In genomic region chr2:160731839-160732261, GRCm38 (mm10) we compare ENCODE assay signal across 7 mouse cellular contexts. TPM values are rescaled to one million over a fixed set of nuclear protein-coding genes. Genes with fewer than 3 reads are reported as not detected.
DNase-seq lines count a peak whose midpoint lies in the region; ATAC-seq and TF ChIP-seq lines count a peak whose summit lies in the region.

No protein-coding gene starts in this region.

- ATAC-seq in intestine, embryonic 16.5 days: peak; percentile 13
- ATAC-seq in midbrain, embryonic 11.5 days (ENCODE audit: low FRiP score): peak; percentile 30

- H3K27me3 ChIP-seq in intestine, embryonic 16.5 days (replicated peaks; ENCODE audit: control insufficient read depth, insufficient read depth, low read length): no peaks in the 10 kb centered on the region
- no peaks in the 10 kb centered on the region for H3K27me3 ChIP-seq in limb, embryonic 10.5 days (ENCODE audit: low read depth, poor library complexity, severe bottlenecking)
- H3K27me3 ChIP-seq in midbrain, embryonic 11.5 days (ENCODE audit: control insufficient read depth, insufficient read depth, low read length): peaks cover 2% of the 10 kb centered on the region; the same call in 1 of the 2 replicates
- H3K27me3 ChIP-seq in testis, adult 2 months (ENCODE audit: control insufficient read depth, insufficient read depth, low read length): no peaks in the 10 kb centered on the region

- TF ChIP-seq POLR2A in cortical plate, adult 2 months (IDR thresholded peaks at IDR 0.05; ENCODE audit: extremely low read depth, insufficient read depth, low read length): no peak
- TF ChIP-seq POLR2A in testis, adult 2 months (IDR thresholded peaks at IDR 0.05; ENCODE audit: control insufficient read depth, low read depth, low read length): no peak; the same call in 1 of the 2 replicates

- peak overlapping the region; percentile 72 for H3K4me3 ChIP-seq in cortical plate, adult 2 months (ENCODE audit: insufficient read depth, low read length)
- H3K4me3 ChIP-seq in intestine, embryonic 16.5 days (ENCODE audit: low read length): peak overlapping the region; percentile 85
- peak overlapping the region; percentile 91 for H3K4me3 ChIP-seq in limb, embryonic 10.5 days
- H3K4me3 ChIP-seq in midbrain, embryonic 11.5 days (ENCODE audit: low read depth, low read length): peak overlapping the region; percentile 89
- H3K4me3 ChIP-seq in testis, adult 2 months (ENCODE audit: control insufficient read depth, low read depth, low read length): peak overlapping the region; percentile 92

- no peak for TF ChIP-seq CTCF in cortical plate, adult 2 months (IDR thresholded peaks at IDR 0.05; ENCODE audit: extremely low read depth, insufficient read depth, low read length)
- TF ChIP-seq CTCF in testis, adult 2 months (IDR thresholded peaks at IDR 0.05; ENCODE audit: control insufficient read depth, insufficient read depth, insufficient replicate concordance, low read depth, low read length): no peak

- no peaks in the 10 kb centered on the region; the same call in 1 of the 2 replicates for H3K36me3 ChIP-seq in intestine, embryonic 16.5 days (ENCODE audit: control insufficient read depth, insufficient read depth, low read length)
- peaks cover 40% of the 10 kb centered on the region for H3K36me3 ChIP-seq in limb, embryonic 10.5 days
- no peaks in the 10 kb centered on the region for H3K36me3 ChIP-seq in midbrain, embryonic 11.5 days (ENCODE audit: control insufficient read depth, insufficient read depth, low read length)
- no peaks in the 10 kb centered on the region for H3K36me3 ChIP-seq in testis, adult 2 months (ENCODE audit: control insufficient read depth, insufficient read depth, low read length)

- 0% methylated on average over 32 of the region's 32 CpGs for WGBS in intestine, embryonic 16.5 days
- WGBS in limb, embryonic 10.5 days: under 1% methylated on average over 32 of the region's 32 CpGs
- under 1% methylated on average over 32 of the region's 32 CpGs for WGBS in midbrain, embryonic 11.5 days

- peak overlapping the region; percentile 78 for H3K4me2 ChIP-seq in intestine, embryonic 16.5 days (ENCODE audit: low read depth, low read length)
- peak overlapping the region; percentile 91 for H3K4me2 ChIP-seq in midbrain, embryonic 11.5 days

- H3K9ac ChIP-seq in intestine, embryonic 16.5 days (ENCODE audit: low read depth, low read length): peak overlapping the region; percentile 95
- peak overlapping the region; percentile 99 for H3K9ac ChIP-seq in midbrain, embryonic 11.5 days (ENCODE audit: low read length)

- H3K9me3 ChIP-seq in intestine, embryonic 16.5 days (ENCODE audit: control insufficient read depth, low read length): no peaks in the 10 kb centered on the region
- no peaks in the 10 kb centered on the region for H3K9me3 ChIP-seq in limb, embryonic 10.5 days (replicated peaks)
- no peaks in the 10 kb centered on the region for H3K9me3 ChIP-seq in midbrain, embryonic 11.5 days (ENCODE audit: control insufficient read depth, low read length)

- H3K27ac ChIP-seq in cortical plate, adult 2 months (ENCODE audit: insufficient read depth, low read length): peak overlapping the region; percentile 91
- peak overlapping the region; percentile 90 for H3K27ac ChIP-seq in intestine, embryonic 16.5 days (ENCODE audit: low read length)
- peak overlapping the region; percentile 100 for H3K27ac ChIP-seq in limb, embryonic 10.5 days
- peak overlapping the region; percentile 96; the same call in 1 of the 2 replicates for H3K27ac ChIP-seq in midbrain, embryonic 11.5 days (ENCODE audit: low read depth, low read length)
- H3K27ac ChIP-seq in testis, adult 2 months (ENCODE audit: control insufficient read depth, insufficient read depth, low read depth, low read length): peak overlapping the region; percentile 74

- peak; percentile 64 for DNase-seq in adrenal gland, adult 8-10 months
- peak; percentile 67 to 76 for DNase-seq in gastrocnemius, postnatal 4 days (ENCODE audit: low spot score in 2 of 2)
- peak; percentile 78 for DNase-seq in limb, embryonic 10.5 days (ENCODE audit: low spot score)
- DNase-seq in midbrain, embryonic 11.5 days (ENCODE audit: low spot score, missing footprints): peak; percentile 94

- peaks cover 7% of the 10 kb centered on the region for H3K4me1 ChIP-seq in cortical plate, adult 2 months (ENCODE audit: control insufficient read depth, insufficient read depth, low read length)
- peaks cover 29% of the 10 kb centered on the region for H3K4me1 ChIP-seq in intestine, embryonic 16.5 days (ENCODE audit: control insufficient read depth, insufficient read depth, low read length)
- peaks cover 48% of the 10 kb centered on the region for H3K4me1 ChIP-seq in limb, embryonic 10.5 days
- H3K4me1 ChIP-seq in midbrain, embryonic 11.5 days (ENCODE audit: control insufficient read depth, insufficient read depth, low read length): peaks cover 22% of the 10 kb centered on the region
- peaks cover 12% of the 10 kb centered on the region for H3K4me1 ChIP-seq in testis, adult 2 months (ENCODE audit: control insufficient read depth, insufficient read depth, low read length)

RNA-seq across cellular contexts. Expression of gene Plcg1, which starts 0.8 kb away (rescaled TPM):
- total RNA-seq in adrenal gland, adult 8-10 months (2022): 10 to 100 TPM; 57.8 to 92.9 (median 81.0) TPM
- polyA plus RNA-seq in cortical plate, adult 2 months (2012; rRNA removed): 78.5 and 94.8 TPM in 2 replicates
- total RNA-seq in gastrocnemius, postnatal 4 days (2021): 10 to 100 TPM; 83.0 to 96.6 TPM
- polyA plus RNA-seq in intestine, embryonic 16.5 days (2015; fragmentation: Nextera tagmentation; extraction: Ambion mirVana): 16.5 and 20.0 TPM in 2 replicates
- 76.7 and 93.9 TPM in 2 replicates for polyA plus RNA-seq in limb, embryonic 10.5 days (2016; fragmentation: Nextera tagmentation; extraction: Ambion mirVana)
- polyA plus RNA-seq in midbrain, embryonic 11.5 days (2014; fragmentation: Nextera tagmentation; extraction: Ambion mirVana): 64.0 and 65.3 TPM in 2 replicates
- polyA plus RNA-seq in testis, adult 2 months (2012; rRNA removed): 17.7 and 19.4 TPM in 2 replicates

Comparison
In these comparisons a context has a peak if more than half of its experiments do, and no peak if none do; other contexts are left out.
1. Peak in every context shown above with its lines: DNase-seq, ATAC-seq, H3K4me3 ChIP-seq and H3K27ac ChIP-seq.